Mouse (Mus musculus) embryonic stem cell, embryonic (primary cell): ENCODE data around the gene Ifngr2.

Experiments
- CTCF ChIA-PET, 4 experiments: fragments of 300-600 bp in 2 of 4; fragments of 350-600 bp in 2 of 4; sonication (Branson Sonifier 250); formaldehyde crosslinking; loops; one replicate each; lab custom pipeline; 2022; ENCODE audit warnings: inconsistent platforms in 2 of 4; lab: Charles Lee
- POLR2A ChIA-PET, 4 experiments: fragments of 300-600 bp in 2 of 4; fragments of 350-600 bp in 2 of 4; sonication (Branson Sonifier 250); formaldehyde crosslinking; loops; one replicate each; lab custom pipeline; 2022; ENCODE audit warnings: antibody characterized with exemption in 4 of 4, inconsistent platforms in 1 of 4; lab: Charles Lee

Ifngr2 gene

GRCm38 (mm10) chr16:91605156-91605555 is 58.3 kb downstream of the Ifngr2 start:
- CTCF ChIA-PET, result no interaction called here

DNA sequence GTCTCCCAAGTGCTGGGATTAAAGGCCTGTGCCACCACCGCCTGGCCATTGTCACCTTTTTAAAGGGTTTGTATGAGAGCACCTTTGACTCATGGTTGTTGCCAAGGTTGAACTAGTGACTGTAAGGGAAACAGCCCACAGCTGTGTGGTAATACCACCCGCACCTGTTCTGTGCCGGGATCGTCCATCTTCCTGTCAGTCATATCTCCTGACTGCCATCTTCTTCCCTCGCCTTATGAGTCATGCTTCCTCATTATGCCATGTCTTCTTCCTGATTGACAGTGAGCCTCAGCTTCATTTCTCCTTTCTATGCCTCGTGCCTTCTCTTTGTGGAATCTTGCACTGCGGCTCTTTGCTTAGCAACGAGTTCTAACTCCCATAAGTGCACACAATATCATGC is 60.1 kb downstream of the Ifngr2 start:
- ChIA-PET POLR2A (interaction anchor here in 2 of 4 experiments (0.7 to 0.8 kb wide), 2 partner anchors 41 to 110 kb away, joined by 3 read pairs; no protein-coding TSS in a partner anchor), CTCF (no interaction called here)

More at GRCm38 (mm10) chr16:91605156-91605555, 58.3 kb downstream of the Ifngr2 start:
- POLR2A ChIA-PET, result interaction anchor here in 1 of 4 experiments (0.8 to 2.1 kb wide), 3 partner anchors 7 to 12 kb away, joined by 3 to 5 read pairs (median 3); partner anchors contain the start of gene Tmem50b

- ChIA-PET CTCF (interaction anchor here in 1 of 4 experiments (0.6 to 1.1 kb wide), 2 partner anchors 19 to 97 kb away, joined by 3 read pairs; no protein-coding TSS in a partner anchor), POLR2A (interaction anchor here in 3 of 4 experiments (0.7 to 2.1 kb wide), 10 partner anchors 11 to 629 kb away, joined by 3 to 10 read pairs (median 3); partner anchors contain the start of genes Gart (in 1 of the 3), Ifnar1 (in 1 of the 3) and Son (in 1 of the 3))
Measured at GRCm38 (mm10) chr16:91609501-91610245, 62.8 kb downstream of the Ifngr2 start.

DNA sequence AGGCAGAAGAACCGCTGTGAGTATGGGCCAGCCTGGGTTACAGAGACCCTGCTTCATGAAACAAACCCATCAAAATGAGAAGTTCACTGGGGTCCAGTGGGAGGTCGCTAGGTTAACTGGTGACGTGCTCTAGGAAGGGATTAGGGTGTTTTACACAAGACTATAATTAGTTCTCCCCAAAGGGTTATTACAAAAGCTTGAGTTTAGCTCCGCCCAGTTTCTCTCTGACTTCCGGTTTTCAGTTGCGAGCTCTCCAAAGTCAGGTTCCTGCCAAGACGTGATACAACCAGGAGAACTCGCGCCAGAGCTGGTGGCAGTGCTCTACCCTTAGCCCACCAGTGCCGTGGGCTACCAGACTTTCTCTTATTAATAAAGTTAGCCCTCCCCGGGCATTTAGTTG is 64.4 kb downstream of the Ifngr2 start:
- ChIA-PET POLR2A (interaction anchor here in 3 of 4 experiments (0.7 to 2.6 kb wide), 14 partner anchors 9 to 84 kb away, joined by 3 to 12 read pairs (median 4); partner anchors contain the start of genes Son (in 3 of the 3), Gart (in 2 of the 3) and Tmem50b (in 2 of the 3)), CTCF (interaction anchor here in 3 of 4 experiments (0.5 to 1.3 kb wide), 3 partner anchors 8 to 147 kb away, joined by 3 to 5 read pairs (median 5); no protein-coding TSS in a partner anchor)

- CTCF ChIA-PET, result no interaction called here
- POLR2A ChIA-PET, result interaction anchor here in 2 of 4 experiments (0.9 to 2.6 kb wide), 6 partner anchors 14 to 86 kb away, joined by 3 to 11 read pairs (median 6); partner anchors contain the start of genes Gart (in 1 of the 2), Son (in 1 of the 2) and Tmem50b (in 1 of the 2)
Measured at GRCm38 (mm10) chr16:91612525-91612924, 65.7 kb downstream of the Ifngr2 start.

DNA sequence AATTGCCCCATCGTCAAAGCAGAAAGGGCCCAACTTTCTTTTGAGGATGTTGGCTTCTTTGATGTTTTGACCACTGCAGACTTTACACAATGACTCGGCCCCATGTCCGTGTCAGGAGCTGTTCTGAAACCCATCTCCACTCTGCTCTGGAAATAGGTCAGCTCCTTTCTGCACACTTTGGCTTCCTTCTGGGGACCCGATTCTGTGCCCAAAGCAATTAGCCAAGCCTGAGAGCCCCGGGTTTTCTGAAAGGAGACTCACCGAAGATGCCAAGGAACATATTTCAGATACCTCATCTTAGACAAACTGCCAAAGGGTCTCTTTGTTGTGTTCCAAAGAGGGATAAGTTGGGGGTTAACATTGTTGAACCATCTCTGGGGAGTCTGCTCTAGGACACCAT is 67.7 kb downstream of the Ifngr2 start:
- POLR2A ChIA-PET, result interaction anchor here in 1 of 4 experiments (0.8 to 1.2 kb wide), 3 partner anchors 10 to 119 kb away, joined by 3 to 6 read pairs (median 4); partner anchors contain the start of genes Gart and Son
- CTCF ChIA-PET, result no interaction called here
